Mouse (Mus musculus) brain, embryonic 14.5 days (tissue): ENCODE data around the gene Nkapl.

Experiments used
- CTCF ChIP-seq: fragments of 200-500 bp; IDR thresholded peaks from 2 replicates; pipeline ENCODE4 v1.5.1; 2012; ENCODE audit warnings: inconsistent platforms, mild to moderate bottlenecking, moderate library complexity, borderline replicate concordance; ENCODE audit not compliant: insufficient read depth, insufficient read length; ENCODE audit errors: extremely low read depth
- POLR2A ChIP-seq: fragments of 200-500 bp; IDR thresholded peaks from 2 replicates; pipeline ENCODE4 v1.6.1; 2012; ENCODE audit warnings: mild to moderate bottlenecking, inconsistent platforms, borderline replicate concordance; ENCODE audit not compliant: poor library complexity, insufficient read depth, insufficient read length, severe bottlenecking; ENCODE audit errors: extremely low read depth

- TF ChIP-seq CTCF (no peak), POLR2A (no peak)
Measured at GRCm38 (mm10) chr13:21453042-21453441, 15.3 kb downstream of the Nkapl start.
